Mouse (Mus musculus): ENCODE measurements around the gene Tmem115. TPM values are rescaled to one million over a fixed set of nuclear protein-coding genes. Genes with fewer than 3 reads are reported as not detected.

Gene Tmem115
- polyA plus RNA-seq, 1 experiment: 10.7 TPM

DNA sequence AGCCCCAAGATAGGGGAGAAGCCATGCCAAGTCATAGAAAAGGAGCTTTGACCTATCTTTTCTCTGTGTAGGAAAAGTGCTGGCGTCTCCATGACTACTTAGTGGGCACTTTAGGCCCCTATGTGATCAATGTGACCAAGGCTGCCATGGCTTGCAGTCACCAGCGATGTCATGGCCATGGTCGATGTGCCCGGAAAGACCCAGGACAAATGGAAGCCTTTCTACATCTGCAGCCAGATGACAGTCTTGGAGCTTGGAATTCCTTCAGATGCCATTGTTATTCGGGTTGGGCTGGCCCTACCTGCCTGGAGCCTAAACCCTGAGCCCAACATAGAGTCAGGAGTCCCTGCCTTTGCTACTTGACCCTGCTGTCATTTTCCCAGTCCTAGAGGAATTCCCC is 52.8 kb downstream of the Tmem115 start:
- Histone ChIP-seq H3K4me1 (ENCODE audit: control insufficient read depth, insufficient read depth, low read length) (peaks cover 2% of the 10 kb centered on the region), H3K9me3 (replicated peaks; ENCODE audit: control insufficient read depth, insufficient read depth, low read length, poor library complexity, severe bottlenecking) (peaks cover 13% of the 10 kb centered on the region), H3K9ac (ENCODE audit: low read depth, poor library complexity, severe bottlenecking) (no peak overlapping the region), H3K36me3 (ENCODE audit: control insufficient read depth, insufficient read depth, low read length, poor library complexity, severe bottlenecking) (peaks cover 23% of the 10 kb centered on the region), H3K27ac (ENCODE audit: insufficient read depth, low read length) (no peak overlapping the region), H3K27me3 (ENCODE audit: control insufficient read depth, insufficient read depth, low read length, poor library complexity, severe bottlenecking) (no peaks in the 10 kb centered on the region), H3K4me3 (ENCODE audit: low read depth, low read length) (no peak overlapping the region)
- TF ChIP-seq CTCF (IDR thresholded peaks at IDR 0.05; ENCODE audit: low read depth, low read length) (no peak), EP300 (IDR thresholded peaks at IDR 0.05; ENCODE audit: insufficient read depth, low read depth, low read length) (no peak), POLR2A (IDR thresholded peaks at IDR 0.05; ENCODE audit: insufficient read depth, low read length) (no peak)

DNA sequence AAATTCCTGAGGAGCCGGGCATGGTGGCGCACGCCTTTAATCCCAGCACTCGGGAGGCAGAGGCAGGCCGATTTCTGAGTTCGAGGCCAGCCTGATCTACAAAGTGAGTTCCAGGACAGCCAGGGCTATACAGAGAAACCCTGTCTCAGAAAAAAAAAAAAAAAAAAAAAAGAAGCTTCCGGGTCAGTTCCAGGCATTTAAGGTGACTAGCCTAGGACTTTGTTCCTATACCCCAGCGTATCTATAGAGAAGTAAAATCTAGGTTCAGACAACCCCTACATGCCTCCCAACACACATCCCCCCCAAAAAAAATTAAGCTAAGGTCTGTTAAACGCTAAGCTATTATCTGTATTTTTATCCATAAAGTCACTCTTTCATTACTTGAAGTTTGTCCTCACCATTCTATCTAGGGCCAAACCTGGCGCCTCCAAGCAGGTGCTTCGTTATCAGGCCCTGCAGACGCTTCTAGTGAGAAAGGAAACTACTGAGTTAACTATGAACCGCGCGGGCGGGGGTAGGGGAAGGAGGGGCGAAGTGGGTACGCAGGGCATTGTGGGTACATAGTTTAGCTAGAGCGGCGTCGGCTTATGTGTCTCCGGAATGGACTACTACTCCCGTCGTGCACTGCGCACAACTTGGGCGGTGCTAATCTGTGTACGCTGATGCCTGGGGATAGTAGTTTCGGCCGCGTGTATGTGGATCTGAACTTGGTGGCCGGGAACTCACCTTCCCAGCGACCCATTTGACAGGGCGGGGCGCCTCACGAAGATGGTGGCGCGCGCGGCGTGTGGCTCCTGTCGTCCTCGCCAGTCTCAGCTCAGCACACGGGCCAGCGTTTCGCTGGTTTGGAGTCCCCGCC is 53.5 kb downstream of the Tmem115 start, which contains the start of gene Ifrd2:
Gene Ifrd2 (plus strand): TSS at position 669 of the 859 bp plus-strand sequence.
- peaks cover 2% of the 10 kb centered on the region for H3K4me1 ChIP-seq (ENCODE audit: control insufficient read depth, insufficient read depth, low read length)
- TF ChIP-seq EP300 (IDR thresholded peaks at IDR 0.05; ENCODE audit: insufficient read depth, low read depth, low read length) (0 out of 2 replicates have a peak, but pooled peaks have one; percentile 16), CTCF (IDR thresholded peaks at IDR 0.05; ENCODE audit: low read depth, low read length) (no peak), POLR2A (IDR thresholded peaks at IDR 0.05; ENCODE audit: insufficient read depth, low read length) (no peak)
- H3K9ac ChIP-seq (ENCODE audit: low read depth, poor library complexity, severe bottlenecking): peak within 1 kb of the TSS; percentile 68
- H3K36me3 ChIP-seq (ENCODE audit: control insufficient read depth, insufficient read depth, low read length, poor library complexity, severe bottlenecking): peaks cover 30% of the 10 kb centered on the region
- no peak within 1 kb of the TSS for H3K27ac ChIP-seq (ENCODE audit: insufficient read depth, low read length)
- no peaks in the 10 kb centered on the region for H3K27me3 ChIP-seq (ENCODE audit: control insufficient read depth, insufficient read depth, low read length, poor library complexity, severe bottlenecking)
- peak within 1 kb of the TSS; percentile 90 for H3K4me3 ChIP-seq (ENCODE audit: low read depth, low read length)
- peaks cover 13% of the 10 kb centered on the region for H3K9me3 ChIP-seq (replicated peaks; ENCODE audit: control insufficient read depth, insufficient read depth, low read length, poor library complexity, severe bottlenecking)

- Histone ChIP-seq H3K36me3 (ENCODE audit: control insufficient read depth, insufficient read depth, low read length, poor library complexity, severe bottlenecking) (peaks cover 35% of the 10 kb centered on the region), H3K4me3 (ENCODE audit: low read depth, low read length) (peak overlapping the region; percentile 90), H3K4me1 (ENCODE audit: control insufficient read depth, insufficient read depth, low read length) (peaks cover 2% of the 10 kb centered on the region), H3K9ac (ENCODE audit: low read depth, poor library complexity, severe bottlenecking) (peak overlapping the region; percentile 68), H3K27ac (ENCODE audit: insufficient read depth, low read length) (no peak overlapping the region), H3K9me3 (replicated peaks; ENCODE audit: control insufficient read depth, insufficient read depth, low read length, poor library complexity, severe bottlenecking) (peaks cover 13% of the 10 kb centered on the region), H3K27me3 (ENCODE audit: control insufficient read depth, insufficient read depth, low read length, poor library complexity, severe bottlenecking) (no peaks in the 10 kb centered on the region)
- no peak for TF ChIP-seq CTCF (IDR thresholded peaks at IDR 0.05; ENCODE audit: low read depth, low read length)
- no peak for TF ChIP-seq EP300 (IDR thresholded peaks at IDR 0.05; ENCODE audit: insufficient read depth, low read depth, low read length)
- TF ChIP-seq POLR2A (IDR thresholded peaks at IDR 0.05; ENCODE audit: insufficient read depth, low read length): no peak
Measured at GRCm38 (mm10) chr9:107587833-107588639, 54.3 kb downstream of the Tmem115 start.

Other genes with a start within 250 kb of the Tmem115 start
- 71.8 and 74.9 TPM in 2 replicates for gene Mapkapk3, start 244.1 kb upstream of the Tmem115 start, polyA plus RNA-seq (2011; ENCODE audit: insufficient read depth, insufficient read length, low read depth, missing spikeins)
- 12.6 and 13.7 TPM in 2 replicates for gene Cish, start 237.9 kb upstream of the Tmem115 start, polyA plus RNA-seq (2011; ENCODE audit: insufficient read depth, insufficient read length, low read depth, missing spikeins)
- 8.1 and 11.0 TPM in 2 replicates for gene Hemk1, start 195.6 kb upstream of the Tmem115 start, polyA plus RNA-seq (2011; ENCODE audit: insufficient read depth, insufficient read length, low read depth, missing spikeins)
- 0.30 and 0.43 TPM in 2 replicates for gene 6430571L13Rik, start 193.3 kb upstream of the Tmem115 start, polyA plus RNA-seq (2011; ENCODE audit: insufficient read depth, insufficient read length, low read depth, missing spikeins)
- gene Cacna2d2, start 134.3 kb upstream of the Tmem115 start, polyA plus RNA-seq (2011; ENCODE audit: insufficient read depth, insufficient read length, low read depth, missing spikeins): 3.2 and 3.9 TPM in 2 replicates
- gene Cyb561d2, start 8.2 kb downstream of the Tmem115 start, polyA plus RNA-seq (2011; ENCODE audit: insufficient read depth, insufficient read length, low read depth, missing spikeins): 7.7 and 9.2 TPM in 2 replicates
- gene Nprl2, start 8.3 kb downstream of the Tmem115 start, polyA plus RNA-seq (2011; ENCODE audit: insufficient read depth, insufficient read length, low read depth, missing spikeins): 32.3 and 32.7 TPM in 2 replicates
- gene Zmynd10, start 13.4 kb downstream of the Tmem115 start, polyA plus RNA-seq (2011; ENCODE audit: insufficient read depth, insufficient read length, low read depth, missing spikeins): not detected in 2 replicates
- gene Rassf1, start 17.6 kb downstream of the Tmem115 start, polyA plus RNA-seq (2011; ENCODE audit: insufficient read depth, insufficient read length, low read depth, missing spikeins): 23.7 and 24.8 TPM in 2 replicates
- gene Tusc2, start 29.3 kb downstream of the Tmem115 start, polyA plus RNA-seq (2011; ENCODE audit: insufficient read depth, insufficient read length, low read depth, missing spikeins): 23.5 and 25.3 TPM in 2 replicates
- 38.4 and 38.7 TPM in 2 replicates for gene Hyal2, start 34.0 kb downstream of the Tmem115 start, polyA plus RNA-seq (2011; ENCODE audit: insufficient read depth, insufficient read length, low read depth, missing spikeins)
- 25.8 and 29.7 TPM in 2 replicates for gene Hyal1, start 43.0 kb downstream of the Tmem115 start, polyA plus RNA-seq (2011; ENCODE audit: insufficient read depth, insufficient read length, low read depth, missing spikeins)
- gene Naa80, start 44.9 kb downstream of the Tmem115 start, polyA plus RNA-seq (2011; ENCODE audit: insufficient read depth, insufficient read length, low read depth, missing spikeins): 18.6 and 21.1 TPM in 2 replicates
- gene Hyal3, start 46.9 kb downstream of the Tmem115 start, polyA plus RNA-seq (2011; ENCODE audit: insufficient read depth, insufficient read length, low read depth, missing spikeins): 1.0 and 2.1 TPM in 2 replicates
- 43.8 and 45.3 TPM in 2 replicates for gene Ifrd2, start 53.7 kb downstream of the Tmem115 start, polyA plus RNA-seq (2011; ENCODE audit: insufficient read depth, insufficient read length, low read depth, missing spikeins)
- gene Sema3b, start 75.3 kb downstream of the Tmem115 start, polyA plus RNA-seq (2011; ENCODE audit: insufficient read depth, insufficient read length, low read depth, missing spikeins): 15.4 and 16.5 TPM in 2 replicates
- gene Gnai2, start 101.4 kb downstream of the Tmem115 start, polyA plus RNA-seq (2011; ENCODE audit: insufficient read depth, insufficient read length, low read depth, missing spikeins): 266 and 284 TPM in 2 replicates
- 8.1 and 13.3 TPM in 2 replicates for gene Slc38a3, start 135.6 kb downstream of the Tmem115 start, polyA plus RNA-seq (2011; ENCODE audit: insufficient read depth, insufficient read length, low read depth, missing spikeins)
- 1.5 TPM in 1 of 2 replicates, not detected in the other for gene Gnat1, start 145.8 kb downstream of the Tmem115 start, polyA plus RNA-seq (2011; ENCODE audit: insufficient read depth, insufficient read length, low read depth, missing spikeins)
- 12.3 and 19.0 TPM in 2 replicates for gene Sema3f, start 176.5 kb downstream of the Tmem115 start, polyA plus RNA-seq (2011; ENCODE audit: insufficient read depth, insufficient read length, low read depth, missing spikeins)
- 143 and 146 TPM in 2 replicates for gene Rbm5, start 237.1 kb downstream of the Tmem115 start, polyA plus RNA-seq (2011; ENCODE audit: insufficient read depth, insufficient read length, low read depth, missing spikeins)